Mouse (Mus musculus) brain, embryonic 18.5 days (tissue): Measurements from ENCODE around the gene Morc2a.

Experiments used
- DNase-seq: peaks from one replicate; pipeline ENCODE4 v3.0.0-alpha.2; 2012; ENCODE audit warnings: low read depth, low spot score

Gene Morc2a

GRCm38 (mm10) chr11:3684232-3684631 lies 35.2 kb downstream of the Morc2a start:
- DNase-seq = no peak

- no peak for DNase-seq
These were observed 35.9 kb downstream of the Morc2a start for GRCm38 (mm10) chr11:3684723-3685430.

- no peak for DNase-seq
These were observed 36.4 kb downstream of the Morc2a start for GRCm38 (mm10) chr11:3685431-3685830.

- DNase-seq = no peak
These were observed 37.3 kb downstream of the Morc2a start for GRCm38 (mm10) chr11:3686318-3686717.

GRCm38 (mm10) chr11:3686885-3687284 lies 37.9 kb downstream of the Morc2a start:
- DNase-seq = no peak

GRCm38 (mm10) chr11:3691746-3692145 lies 42.8 kb downstream of the Morc2a start:
- no peak for DNase-seq

- no peak for DNase-seq
These were observed 47.2 kb downstream of the Morc2a start for GRCm38 (mm10) chr11:3696086-3696616.

GRCm38 (mm10) chr11:3697441-3697840 lies 48.5 kb downstream of the Morc2a start:
- DNase-seq = no peak

GRCm38 (mm10) chr11:3703089-3703992 lies 54.4 kb downstream of the Morc2a start:
- no peak for DNase-seq

- no peak for DNase-seq
These were observed 55.4 kb downstream of the Morc2a start for GRCm38 (mm10) chr11:3704404-3704803.

GRCm38 (mm10) chr11:3707057-3707456 lies 58.1 kb downstream of the Morc2a start:
- DNase-seq = no peak

- DNase-seq = no peak
These were observed 61.2 kb downstream of the Morc2a start for GRCm38 (mm10) chr11:3710203-3710602.

- DNase-seq = no peak
These were observed 65.5 kb downstream of the Morc2a start for GRCm38 (mm10) chr11:3714486-3714885.

- no peak for DNase-seq
These were observed 67.7 kb downstream of the Morc2a start for GRCm38 (mm10) chr11:3716662-3717061.

- DNase-seq = no peak
These were observed 73.0 kb downstream of the Morc2a start for GRCm38 (mm10) chr11:3722036-3722435.

GRCm38 (mm10) chr11:3722861-3723260 lies 73.9 kb downstream of the Morc2a start:
- DNase-seq = no peak

GRCm38 (mm10) chr11:3723910-3724309 lies 74.9 kb downstream of the Morc2a start:
- DNase-seq = no peak

GRCm38 (mm10) chr11:3724726-3725125 lies 75.7 kb downstream of the Morc2a start:
- DNase-seq = no peak

- peak; percentile 56 for DNase-seq
These were observed 76.5 kb downstream of the Morc2a start for GRCm38 (mm10) chr11:3725331-3726054.

- no peak for DNase-seq
These were observed 78.6 kb downstream of the Morc2a start for GRCm38 (mm10) chr11:3727438-3728105.

- no peak for DNase-seq
These were observed 82.5 kb downstream of the Morc2a start for GRCm38 (mm10) chr11:3731469-3731868.
